In the genomic region with DNA sequence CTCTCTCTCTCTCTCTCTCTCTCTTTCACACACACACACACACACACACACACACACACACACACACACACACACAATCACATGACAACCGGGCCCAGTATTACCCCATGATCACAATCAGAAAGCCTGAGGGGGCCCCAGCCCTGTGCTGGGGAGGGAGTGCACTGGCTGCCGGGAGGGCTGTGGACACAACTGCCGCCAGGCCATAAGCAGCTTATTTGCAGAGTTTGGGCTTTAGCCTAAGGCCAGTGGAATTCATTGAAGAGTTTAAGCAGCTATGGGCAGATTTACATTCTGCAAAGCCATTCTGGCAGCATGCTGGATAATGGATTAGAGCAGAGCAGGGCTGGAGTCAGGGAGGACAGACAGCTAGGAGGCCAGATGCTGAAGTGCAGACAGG, we compare ENCODE assay signal across 28 mouse cellular contexts. TPM values are rescaled to one million over a fixed set of nuclear protein-coding genes. Genes with fewer than 3 reads are reported as not detected.
DNase-seq lines count a peak whose midpoint lies in the region; ATAC-seq and TF ChIP-seq lines count a peak whose summit lies in the region.
"Had no signal": no experiment of that assay in that cellular context is flagged by ENCODE, and none has a peak within 500 bp of the region (broad histone marks: within the 10 kb centered on the region; RNA-seq: fewer than 3 reads in every experiment).

No protein-coding gene starts in this region.

- H3K9me3 ChIP-seq in hindbrain, embryonic 16.5 days (ENCODE audit: control insufficient read depth, low read length), result no peaks in the 10 kb centered on the region
- no peaks in the 10 kb centered on the region for H3K9me3 ChIP-seq in hindbrain, embryonic 11.5 days (ENCODE audit: control insufficient read depth, low read length)
- no peaks in the 10 kb centered on the region for H3K9me3 ChIP-seq in midbrain, embryonic 12.5 days
- H3K9me3 ChIP-seq: G1E; limb, embryonic 13.5 days; liver, embryonic 13.5 days; megakaryocyte, embryonic 14.5 days; neural tube, embryonic 13.5 days had no signal

- 0 out of 2 replicates have a peak, but pooled peaks have one; percentile 27 for ATAC-seq in hindbrain, embryonic 16.5 days
- no peak for ATAC-seq in hindbrain, embryonic 11.5 days (ENCODE audit: low FRiP score)
- no peak; the same call in 1 of the 2 replicates for ATAC-seq in midbrain, embryonic 12.5 days (ENCODE audit: low FRiP score, low read depth)
- ATAC-seq: activated CD4-positive, CD25-positive, alpha-beta regulatory T cell, adult 4 months; hindbrain, postnatal 0 days; intestine, embryonic 16.5 days had no signal

- H3K4me1 ChIP-seq in hindbrain, embryonic 16.5 days (ENCODE audit: control insufficient read depth, insufficient read depth, low read depth, low read length), result no peaks in the 10 kb centered on the region; the same call in 1 of the 2 replicates
- no peaks in the 10 kb centered on the region for H3K4me1 ChIP-seq in hindbrain, embryonic 11.5 days (replicated peaks; ENCODE audit: control insufficient read depth, insufficient read depth, low read length)
- H3K4me1 ChIP-seq in midbrain, embryonic 12.5 days, result peaks cover 3% of the 10 kb centered on the region; the same call in 1 of the 2 replicates
- H3K4me1 ChIP-seq in cerebellum, adult 2 months (ENCODE audit: control insufficient read depth, insufficient read depth, low read length), result no peaks in the 10 kb centered on the region
- H3K4me1 ChIP-seq: megakaryocyte, embryonic 14.5 days had no signal

- no peaks in the 10 kb centered on the region for H3K36me3 ChIP-seq in hindbrain, embryonic 16.5 days (ENCODE audit: control insufficient read depth, insufficient read depth, low read length)
- no peaks in the 10 kb centered on the region for H3K36me3 ChIP-seq in hindbrain, embryonic 11.5 days (ENCODE audit: control insufficient read depth, insufficient read depth, low read length)
- H3K36me3 ChIP-seq in midbrain, embryonic 12.5 days, result no peaks in the 10 kb centered on the region
- H3K36me3 ChIP-seq: G1E; limb, embryonic 13.5 days; liver, embryonic 13.5 days; neural tube, embryonic 13.5 days had no signal

- H3K27ac ChIP-seq in hindbrain, embryonic 16.5 days (ENCODE audit: low read depth, low read length), result no peak overlapping the region
- no peak overlapping the region for H3K27ac ChIP-seq in hindbrain, embryonic 11.5 days (ENCODE audit: low read depth, low read length)
- peak overlapping the region; percentile 52 for H3K27ac ChIP-seq in midbrain, embryonic 12.5 days (replicated peaks)
- no peak overlapping the region for H3K27ac ChIP-seq in cerebellum, adult 2 months (ENCODE audit: insufficient read depth, low read length)
- H3K27ac ChIP-seq: heart, adult 2 months; hindbrain, postnatal 0 days; layer of hippocampus, adult 2 months; limb, embryonic 13.5 days; liver, embryonic 13.5 days; neural tube, embryonic 13.5 days had no signal

- no peak overlapping the region for H3K4me3 ChIP-seq in hindbrain, embryonic 16.5 days (ENCODE audit: low read length)
- H3K4me3 ChIP-seq in hindbrain, embryonic 11.5 days (ENCODE audit: low read depth, low read length), result no peak overlapping the region
- no peak overlapping the region for H3K4me3 ChIP-seq in midbrain, embryonic 12.5 days
- H3K4me3 ChIP-seq in cerebellum, adult 2 months (replicated peaks; ENCODE audit: insufficient read depth, low read depth, low read length), result no peak overlapping the region
- H3K4me3 ChIP-seq: heart, adult 2 months; layer of hippocampus, adult 2 months; limb, embryonic 13.5 days; liver, embryonic 13.5 days; megakaryocyte, embryonic 14.5 days; myocyte; neural tube, embryonic 13.5 days had no signal

- TF ChIP-seq CTCF in cerebellum, adult 2 months (IDR thresholded peaks at IDR 0.05; ENCODE audit: borderline replicate concordance, insufficient read depth, low read depth, low read length), result no peak

- no peak overlapping the region for H3K9ac ChIP-seq in hindbrain, embryonic 16.5 days (ENCODE audit: low read depth, low read length)
- H3K9ac ChIP-seq in hindbrain, embryonic 11.5 days (ENCODE audit: low read depth, low read length), result no peak overlapping the region
- H3K9ac ChIP-seq in midbrain, embryonic 12.5 days (replicated peaks), result no peak overlapping the region
- H3K9ac ChIP-seq: limb, embryonic 13.5 days; liver, embryonic 13.5 days; neural tube, embryonic 13.5 days had no signal

- TF ChIP-seq POLR2A in cerebellum, adult 2 months (IDR thresholded peaks at IDR 0.05; ENCODE audit: borderline replicate concordance, insufficient read depth, low read length), result no peak

- H3K4me2 ChIP-seq in hindbrain, embryonic 16.5 days (ENCODE audit: low read length), result no peak overlapping the region
- H3K4me2 ChIP-seq in hindbrain, embryonic 11.5 days (replicated peaks; ENCODE audit: low read depth, low read length), result no peak overlapping the region
- H3K4me2 ChIP-seq in midbrain, embryonic 12.5 days (replicated peaks), result no peak overlapping the region
- H3K4me2 ChIP-seq: limb, embryonic 13.5 days; liver, embryonic 13.5 days; neural tube, embryonic 13.5 days had no signal

- DNase-seq in hindbrain, embryonic 11.5 days (ENCODE audit: low spot score), result no peak
- peak; percentile 44 for DNase-seq in retina, adult 2 months (ENCODE audit: low read depth, low spot score)
- peak; percentile 7 for DNase-seq in yolk sac, embryonic 10.5 days (ENCODE audit: low spot score)
- no peak for DNase-seq in cerebellum, adult 2 months
- DNase-seq in left cerebral cortex, postnatal 10 days (ENCODE audit: extremely low spot score in 1 of 2, low spot score in 2 of 2), result no peak
- DNase-seq: adrenal gland, postnatal 10 days; B cell, adult 2 months; cerebellum, adult 9-10 months; gastrocnemius, postnatal 36 days; heart, adult 2 months; kidney, postnatal 25 days; liver, embryonic 13.5 days; lung, adult 2 months; lung, postnatal 14 days had no signal

- 51% methylated on average over 3 of the region's 3 CpGs for WGBS in hindbrain, embryonic 16.5 days
- WGBS in hindbrain, embryonic 11.5 days, result 54% methylated on average over 3 of the region's 3 CpGs
- WGBS in midbrain, embryonic 12.5 days, result 13% methylated on average over 3 of the region's 3 CpGs
- WGBS in cerebellum, adult 2 months, result 77% methylated on average over 3 of the region's 3 CpGs

- intact Hi-C loops in left cerebral cortex, postnatal 10 days (cut with DNase I), result no loop called here

- H3K27me3 ChIP-seq in hindbrain, embryonic 16.5 days (replicated peaks; ENCODE audit: control insufficient read depth, insufficient read depth, low read length), result no peaks in the 10 kb centered on the region
- H3K27me3 ChIP-seq in hindbrain, embryonic 11.5 days (ENCODE audit: control insufficient read depth, insufficient read depth, low read length), result no peaks in the 10 kb centered on the region; the same call in 1 of the 2 replicates
- H3K27me3 ChIP-seq in midbrain, embryonic 12.5 days, result peaks cover 25% of the 10 kb centered on the region
- H3K27me3 ChIP-seq in cerebellum, adult 2 months (ENCODE audit: control insufficient read depth, insufficient read depth, low read length), result no peaks in the 10 kb centered on the region
- H3K27me3 ChIP-seq: CH12.LX had no signal

RNA-seq across cellular contexts. Expression of gene Hcn4, which starts 12.0 kb away (rescaled TPM):
- polyA plus RNA-seq in hindbrain, embryonic 16.5 days (2015; fragmentation: Nextera tagmentation; extraction: Ambion mirVana), result 2.8 and 3.5 TPM in 2 replicates
- 1.3 and 1.5 TPM in 2 replicates for polyA plus RNA-seq in hindbrain, embryonic 11.5 days (2014; fragmentation: Nextera tagmentation; extraction: Ambion mirVana)
- polyA plus RNA-seq in midbrain, embryonic 12.5 days (2016; fragmentation: Nextera tagmentation; extraction: Ambion mirVana), result 2.1 and 2.3 TPM in 2 replicates
- polyA plus RNA-seq in cerebellum, adult 2 months (2012; rRNA removed), result 4.1 and 4.9 TPM in 2 replicates
- 10 to 100 TPM; 16.2 to 18.2 TPM for total RNA-seq in left cerebral cortex, postnatal 10 days (2021)
- total RNA-seq: CH12.LX; common myeloid progenitor, adult 5-6 weeks; hematopoietic stem cell, adult 5-6 weeks had no signal
- polyA plus RNA-seq: activated CD4-positive, CD25-positive, alpha-beta regulatory T cell, adult 4 months; G1E; liver, embryonic 13.5 days had no signal

Comparison
In these comparisons a context has a peak if more than half of its experiments do, and no peak if none do; other contexts are left out.
1. DNase-seq: peak in retina, adult 2 months (single experiment) and yolk sac, embryonic 10.5 days (single experiment); none in hindbrain, embryonic 11.5 days (single experiment), cerebellum, adult 2 months (0 of 2) and left cerebral cortex, postnatal 10 days (0 of 2).